Mouse (Mus musculus) urinary bladder, postnatal 14 days (tissue): Measurements from ENCODE around the gene Ccn6.
"Not testable (repeated sequence)": the region's sequence is repeated elsewhere in the genome, so short reads cannot be mapped to it uniquely, and the experiment has no call there.

Source experiments
- DNase-seq: peaks from one replicate; pipeline ENCODE4 v3.0.0; 2021; ENCODE audit warnings: low spot score

The Ccn6 gene

GRCm38 (mm10) chr10:39163694-39164093 lies at the start of gene Ccn6:
Gene Ccn6, minus strand, starts transcription at chr10:39163794.
- no peak for DNase-seq

GRCm38 (mm10) chr10:39210031-39210430 lies 46.4 kb upstream of the Ccn6 start:
- no peak for DNase-seq

- DNase-seq: peak; percentile 43
These were observed 45.8 kb upstream of the Ccn6 start for GRCm38 (mm10) chr10:39209161-39210025.

GRCm38 (mm10) chr10:39208712-39209111 lies 45.1 kb upstream of the Ccn6 start:
- no peak for DNase-seq

GRCm38 (mm10) chr10:39207310-39207855 lies 43.8 kb upstream of the Ccn6 start:
- DNase-seq: no peak

- no peak for DNase-seq
These were observed 38.9 kb upstream of the Ccn6 start for GRCm38 (mm10) chr10:39202490-39202889.

- DNase-seq: not testable (repeated sequence)
These were observed 34.6 kb upstream of the Ccn6 start for GRCm38 (mm10) chr10:39198216-39198615.

- no peak for DNase-seq
These were observed 29.1 kb upstream of the Ccn6 start for GRCm38 (mm10) chr10:39192673-39193072.

- DNase-seq: no peak
These were observed 21.9 kb upstream of the Ccn6 start for GRCm38 (mm10) chr10:39185545-39185906.

GRCm38 (mm10) chr10:39184864-39185544 lies 21.4 kb upstream of the Ccn6 start:
- no peak for DNase-seq

- no peak for DNase-seq
These were observed 13.4 kb upstream of the Ccn6 start for GRCm38 (mm10) chr10:39176981-39177380.

GRCm38 (mm10) chr10:39173077-39173476 lies 9.5 kb upstream of the Ccn6 start:
- no peak for DNase-seq

GRCm38 (mm10) chr10:39172540-39172931 lies 8.9 kb upstream of the Ccn6 start:
- no peak for DNase-seq

- peak; percentile 87 for DNase-seq
These were observed 8.3 kb upstream of the Ccn6 start for GRCm38 (mm10) chr10:39171603-39172539.

GRCm38 (mm10) chr10:39171134-39171533 lies 7.5 kb upstream of the Ccn6 start:
- peak; percentile 89 for DNase-seq

- no peak for DNase-seq
These were observed 7.1 kb upstream of the Ccn6 start for GRCm38 (mm10) chr10:39170706-39171105.

GRCm38 (mm10) chr10:39170181-39170580 lies 6.6 kb upstream of the Ccn6 start:
- DNase-seq: peak; percentile 76

- DNase-seq: no peak
These were observed 6.0 kb upstream of the Ccn6 start for GRCm38 (mm10) chr10:39169642-39170041.

GRCm38 (mm10) chr10:39167611-39168010 lies 4.0 kb upstream of the Ccn6 start:
- DNase-seq: no peak

- peak; percentile 32 for DNase-seq
These were observed 2.1 kb upstream of the Ccn6 start for GRCm38 (mm10) chr10:39165632-39166115.

GRCm38 (mm10) chr10:39162666-39163484 lies 719 bp downstream of the Ccn6 start:
- DNase-seq: peak; percentile 34
